Mouse (Mus musculus) embryo, embryonic 10.5 days (tissue): ENCODE measurements around the gene Kctd21.
A peak's percentile ranks its signal among the peaks of the same experiment; 100 is the strongest.

ENCODE experiments used
- DNase-seq: peaks from one replicate; pipeline ENCODE4 v3.0.0-alpha.2; 2015; ENCODE audit warnings: low spot score

Kctd21 gene

GRCm38 (mm10) chr7:97348318-97348717, 16.2 kb downstream of the Kctd21 start:
- no peak for DNase-seq

GRCm38 (mm10) chr7:97348836-97349235, 16.7 kb downstream of the Kctd21 start:
- no peak for DNase-seq

GRCm38 (mm10) chr7:97349438-97349837, 17.3 kb downstream of the Kctd21 start:
- no peak for DNase-seq

GRCm38 (mm10) chr7:97350891-97351290, 18.8 kb downstream of the Kctd21 start:
- DNase-seq, result no peak

- no peak for DNase-seq
Observed at GRCm38 (mm10) chr7:97351792-97352513, 19.8 kb downstream of the Kctd21 start.

- no peak for DNase-seq
Observed at GRCm38 (mm10) chr7:97353356-97353755, 21.2 kb downstream of the Kctd21 start.

GRCm38 (mm10) chr7:97355068-97355841, 23.1 kb downstream of the Kctd21 start:
- no peak for DNase-seq

GRCm38 (mm10) chr7:97356253-97356652, 24.1 kb downstream of the Kctd21 start:
- DNase-seq, result no peak

GRCm38 (mm10) chr7:97356875-97357276, 24.7 kb downstream of the Kctd21 start:
- no peak for DNase-seq

GRCm38 (mm10) chr7:97357840-97358239, 25.7 kb downstream of the Kctd21 start:
- DNase-seq, result no peak

GRCm38 (mm10) chr7:97358347-97358746, 26.2 kb downstream of the Kctd21 start:
- DNase-seq, result no peak

- no peak for DNase-seq
Observed at GRCm38 (mm10) chr7:97360166-97360565, 28.0 kb downstream of the Kctd21 start.

- no peak for DNase-seq
Observed at GRCm38 (mm10) chr7:97360955-97361354, 28.8 kb downstream of the Kctd21 start.

- peak; percentile 68 for DNase-seq
Observed at GRCm38 (mm10) chr7:97361467-97361866, 29.3 kb downstream of the Kctd21 start.

GRCm38 (mm10) chr7:97365887-97366286, 33.8 kb downstream of the Kctd21 start:
- DNase-seq, result no peak

GRCm38 (mm10) chr7:97375101-97375500, 43.0 kb downstream of the Kctd21 start:
- DNase-seq, result no peak

GRCm38 (mm10) chr7:97375906-97376305, 43.8 kb downstream of the Kctd21 start:
- no peak for DNase-seq

- no peak for DNase-seq
Observed at GRCm38 (mm10) chr7:97379304-97379703, 47.2 kb downstream of the Kctd21 start.

GRCm38 (mm10) chr7:97380500-97381123, 48.5 kb downstream of the Kctd21 start:
- DNase-seq, result no peak

- DNase-seq, result no peak
Observed at GRCm38 (mm10) chr7:97382661-97383060, 50.5 kb downstream of the Kctd21 start.

- DNase-seq, result no peak
Observed at GRCm38 (mm10) chr7:97383496-97384132, 51.5 kb downstream of the Kctd21 start.

- DNase-seq, result no peak
Observed at GRCm38 (mm10) chr7:97386106-97386805, 54.1 kb downstream of the Kctd21 start.
